Mouse (Mus musculus) urinary bladder, postnatal 0 days (tissue): ENCODE results near the gene Gm17581. TPM values are rescaled to one million over a fixed set of nuclear protein-coding genes. Genes with fewer than 3 reads are reported as not detected.

ENCODE experiments used
- polyA plus RNA-seq: library from polyadenylated mRNA; unstranded; fragments of >200 nt; fragmentation: Nextera tagmentation; extraction: Ambion mirVana; gene quantifications from 2 replicates; pipeline ENCODE4 v1.2.1, GENCODE M21; 2015

Gm17581 gene
- not detected in 2 replicates for polyA plus RNA-seq

DNA sequence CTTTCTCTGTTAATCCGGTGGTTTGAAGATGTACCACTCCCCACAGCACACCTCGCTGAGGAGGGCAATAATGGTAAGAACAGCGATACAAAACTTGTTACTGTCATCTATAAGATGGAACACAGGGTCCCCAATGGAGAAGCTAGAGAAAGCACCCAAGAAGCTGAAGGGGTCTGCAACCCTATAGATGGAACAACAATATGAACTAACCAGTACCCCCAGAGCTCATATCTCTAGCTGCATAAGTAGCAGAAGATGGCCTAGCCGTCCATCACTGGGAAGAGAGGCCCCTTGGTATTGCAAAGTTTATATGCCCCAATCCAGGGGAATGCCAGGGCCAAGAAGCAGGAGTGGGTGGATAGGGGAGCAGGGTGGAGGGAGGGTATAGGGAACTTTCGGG is at the start of gene Gm17581:
Gene Gm17581, minus strand, starts transcription at position 101 of the 400 bp plus-strand sequence.

DNA sequence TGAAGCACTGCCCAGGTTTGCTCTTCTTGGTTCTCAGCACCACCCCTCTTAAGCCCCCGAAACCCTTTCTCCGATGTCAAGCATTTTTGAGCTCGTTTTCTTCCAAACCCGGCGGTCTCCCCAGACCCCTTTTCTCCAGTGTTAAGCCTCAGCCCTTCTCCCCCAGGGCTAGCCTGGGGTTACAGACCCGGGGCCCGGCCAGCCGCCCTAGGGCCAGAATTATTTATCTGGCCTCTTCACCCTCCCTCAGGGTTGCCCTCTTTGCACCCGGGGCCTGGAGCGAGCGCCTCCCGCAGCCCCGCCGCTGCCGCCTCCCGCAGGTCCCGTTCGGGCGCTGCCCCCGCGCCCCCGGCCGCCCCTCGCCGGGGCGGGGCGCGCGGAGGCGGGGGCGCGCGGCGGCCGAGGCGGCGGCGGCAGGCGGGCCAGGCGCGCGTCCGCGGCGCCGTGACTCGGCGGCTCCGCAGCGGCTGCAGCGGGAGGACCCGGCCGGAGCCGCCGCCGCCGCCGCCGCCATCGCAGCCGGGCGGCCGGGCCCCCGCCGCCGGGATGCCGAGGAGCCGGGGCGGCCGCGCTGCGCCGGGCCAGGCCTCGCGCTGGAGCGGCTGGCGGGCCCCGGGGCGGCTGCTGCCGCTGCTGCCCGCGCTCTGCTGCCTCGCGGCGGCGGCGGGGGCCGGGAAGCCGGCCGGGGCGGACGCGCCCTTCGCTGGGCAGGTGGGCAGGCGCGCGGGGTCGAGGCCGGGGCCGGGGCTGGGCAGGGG is 39.4 kb upstream of the Gm17581 start, which contains the start of gene Mmp24:
Gene Mmp24, plus strand, starts transcription at position 416 of the 758 bp plus-strand sequence.

DNA sequence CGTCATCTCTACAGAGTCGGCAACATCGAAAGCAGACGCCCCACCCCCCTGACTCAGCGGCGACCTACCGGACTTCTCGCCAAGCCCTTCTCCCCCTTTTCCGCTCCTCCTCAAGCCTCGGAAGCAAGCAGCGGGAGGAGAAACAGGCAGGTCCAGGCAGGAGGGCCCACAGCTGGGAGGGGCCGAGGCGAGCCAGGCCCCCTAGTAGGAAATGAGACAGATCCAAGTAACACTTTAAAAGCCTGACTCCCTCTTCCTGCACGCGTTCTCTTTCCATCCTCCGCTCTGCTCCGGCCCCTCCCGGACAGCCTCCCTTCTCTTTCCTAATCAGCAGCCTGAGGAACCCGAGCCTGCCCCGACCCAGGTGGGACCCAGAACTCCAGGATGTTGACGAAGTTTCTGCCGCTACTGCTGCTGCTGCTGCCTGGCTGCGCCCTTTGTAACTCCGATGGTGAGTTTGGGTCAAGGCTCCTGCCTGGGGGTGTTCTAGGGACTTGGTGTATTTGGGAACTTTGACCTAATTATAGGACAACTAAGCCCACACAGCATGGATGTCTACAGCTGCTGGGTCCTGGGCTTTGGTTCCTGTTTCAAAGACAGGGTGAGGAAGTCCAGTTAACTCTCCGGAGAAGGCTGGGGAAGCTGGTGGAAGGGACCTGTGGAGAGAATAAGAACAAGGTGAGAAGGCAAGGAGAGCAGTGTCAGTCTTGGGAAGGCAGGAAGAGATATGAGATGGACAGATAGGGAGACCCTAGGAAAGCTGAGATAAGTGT is 15.5 kb upstream of the Gm17581 start, which contains the start of gene Procr:
Gene Procr, plus strand, starts transcription at position 104 of the 773 bp plus-strand sequence.

DNA sequence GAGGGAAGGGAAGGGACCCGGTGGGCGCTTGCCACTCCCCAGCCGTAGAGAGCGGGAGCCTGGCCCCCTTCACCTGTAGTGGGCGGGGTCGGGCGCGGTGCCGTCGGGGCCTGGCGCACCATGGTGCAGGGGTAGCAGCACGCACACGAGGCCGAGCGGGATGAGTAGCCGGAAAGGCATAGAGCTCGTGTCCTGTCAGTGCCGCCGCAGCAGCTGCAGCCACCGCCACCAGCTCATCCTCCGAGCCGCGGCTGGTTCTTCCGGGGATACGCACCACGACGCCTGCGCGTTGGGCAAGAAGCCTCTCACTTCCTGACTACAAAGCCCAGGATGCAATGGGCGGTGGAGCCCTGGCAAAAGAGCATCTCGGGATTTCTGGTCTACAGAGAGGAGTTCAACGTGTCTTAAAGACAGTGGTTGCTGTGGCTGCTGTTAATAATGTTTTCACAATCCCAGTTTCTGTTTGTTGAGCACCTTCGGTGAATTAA is 6.5 kb downstream of the Gm17581 start, which contains the start of gene Edem2:
Gene Edem2, minus strand, starts transcription at position 318 of the 488 bp plus-strand sequence.

DNA sequence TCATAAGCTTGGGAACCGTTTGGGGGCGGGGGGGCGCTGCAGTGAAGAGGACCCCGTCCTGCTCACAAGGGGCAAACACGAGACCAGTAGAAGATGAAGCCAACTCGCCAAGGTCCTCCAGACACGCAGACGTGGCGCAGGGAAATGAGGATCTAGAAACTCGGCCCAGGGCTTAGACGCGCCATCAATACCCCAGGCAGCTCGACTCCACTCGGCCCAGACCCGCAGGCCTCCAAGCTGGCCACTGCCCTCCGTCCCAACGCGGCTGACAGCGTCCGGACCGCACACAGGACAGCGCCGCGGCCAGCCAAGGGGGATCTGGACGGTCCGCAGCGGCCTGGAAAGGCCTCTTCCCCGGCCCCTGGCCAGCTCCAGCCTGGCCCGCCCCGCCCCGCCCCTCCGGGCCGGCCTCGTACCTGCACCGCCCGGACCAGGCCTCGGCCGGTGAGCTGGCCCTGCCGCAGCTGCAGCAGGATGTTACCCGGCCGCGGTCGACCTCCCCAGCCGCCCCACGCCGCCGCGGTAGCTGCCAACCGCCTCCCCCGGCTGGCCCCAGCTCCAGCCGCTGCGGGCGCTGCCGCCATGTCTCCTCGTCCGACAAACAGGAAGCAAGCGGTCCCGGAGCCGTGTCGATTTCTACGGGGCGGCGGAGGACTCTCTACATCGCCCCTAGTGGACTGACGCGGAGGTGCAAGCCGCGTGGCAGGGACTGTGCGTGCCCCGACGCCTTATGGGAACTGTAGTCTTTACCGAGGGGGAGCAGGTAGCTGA is 43.8 kb downstream of the Gm17581 start, which contains the start of gene Trpc4ap:
Gene Trpc4ap, minus strand, starts transcription at position 662 of the 771 bp plus-strand sequence.

Other genes starting within 250 kb of the Gm17581 start
- 8.3 and 9.9 TPM in 2 replicates for gene Acss2, start 217.9 kb downstream of the Gm17581 start, polyA plus RNA-seq
- gene Ggt7, start 217.6 kb downstream of the Gm17581 start, polyA plus RNA-seq, result 1.9 and 2.7 TPM in 2 replicates
- 17.9 and 18.7 TPM in 2 replicates for gene Gss, start 143.1 kb downstream of the Gm17581 start, polyA plus RNA-seq
- 0.11 and 0.23 TPM in 2 replicates for gene Myh7b, start 124.7 kb downstream of the Gm17581 start, polyA plus RNA-seq
- 67.5 and 69.9 TPM in 2 replicates for gene Trpc4ap, start 43.5 kb downstream of the Gm17581 start, polyA plus RNA-seq
- 23.0 and 25.7 TPM in 2 replicates for gene Edem2, start 6.4 kb downstream of the Gm17581 start, polyA plus RNA-seq
- gene Procr, start 15.3 kb upstream of the Gm17581 start, polyA plus RNA-seq, result 7.4 and 8.4 TPM in 2 replicates
- gene Mmp24, start 39.5 kb upstream of the Gm17581 start, polyA plus RNA-seq, result 0.04 and 0.07 TPM in 2 replicates
- gene BC029722, start 83.6 kb upstream of the Gm17581 start, polyA plus RNA-seq, result 36.9 and 43.0 TPM in 2 replicates
- gene Eif6, start 91.1 kb upstream of the Gm17581 start, polyA plus RNA-seq, result 139 and 163 TPM in 2 replicates
- gene Fam83c, start 99.0 kb upstream of the Gm17581 start, polyA plus RNA-seq, result 0.11 and 0.14 TPM in 2 replicates
- 53.2 and 53.6 TPM in 2 replicates for gene Uqcc1, start 194.4 kb upstream of the Gm17581 start, polyA plus RNA-seq
- gene Gm15557, start 204.9 kb upstream of the Gm17581 start, polyA plus RNA-seq, result 0.21 TPM in 1 of 2 replicates, not detected in the other
- 14.6 and 16.2 TPM in 2 replicates for gene Gdf5, start 209.5 kb upstream of the Gm17581 start, polyA plus RNA-seq
- gene Cep250, start 220.6 kb upstream of the Gm17581 start, polyA plus RNA-seq, result 4.9 and 6.3 TPM in 2 replicates